Mouse (Mus musculus) left cerebral cortex, adult 11 months (tissue): Measurements from ENCODE around the gene Nr3c2.

ENCODE experiments used
- DNase-seq: peaks from one replicate; pipeline ENCODE4 v3.0.0; 2022; ENCODE audit warnings: low spot score

Nr3c2 gene

DNA sequence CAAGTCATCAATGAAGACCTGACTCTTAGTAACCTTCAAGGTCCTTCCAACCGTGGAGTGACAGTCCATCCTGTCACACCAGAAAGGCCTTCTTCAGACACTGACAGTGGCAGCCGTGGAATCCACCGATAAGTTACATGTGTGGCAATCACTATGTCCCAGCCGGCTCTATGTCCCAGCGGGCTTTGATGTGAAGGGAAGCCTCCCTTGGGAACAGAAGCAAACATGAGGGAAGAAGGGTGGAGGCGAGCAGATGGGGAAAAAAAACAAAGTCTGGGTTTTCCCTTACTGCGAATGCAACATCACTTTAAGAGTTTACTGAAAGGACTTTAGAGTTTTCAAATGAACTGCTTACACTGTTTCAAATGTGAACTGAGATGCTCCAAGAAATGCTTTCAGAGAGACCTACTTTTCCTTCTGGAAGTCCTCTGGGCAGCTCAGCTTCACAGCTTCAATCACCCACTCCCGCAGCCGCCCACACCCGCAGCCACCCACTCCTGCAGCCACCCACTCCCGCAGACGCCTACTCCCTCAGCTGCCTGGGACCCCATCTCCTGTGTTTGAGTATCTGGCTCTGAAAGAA is 273.9 kb downstream of the Nr3c2 start:
- DNase-seq: no peak

DNA sequence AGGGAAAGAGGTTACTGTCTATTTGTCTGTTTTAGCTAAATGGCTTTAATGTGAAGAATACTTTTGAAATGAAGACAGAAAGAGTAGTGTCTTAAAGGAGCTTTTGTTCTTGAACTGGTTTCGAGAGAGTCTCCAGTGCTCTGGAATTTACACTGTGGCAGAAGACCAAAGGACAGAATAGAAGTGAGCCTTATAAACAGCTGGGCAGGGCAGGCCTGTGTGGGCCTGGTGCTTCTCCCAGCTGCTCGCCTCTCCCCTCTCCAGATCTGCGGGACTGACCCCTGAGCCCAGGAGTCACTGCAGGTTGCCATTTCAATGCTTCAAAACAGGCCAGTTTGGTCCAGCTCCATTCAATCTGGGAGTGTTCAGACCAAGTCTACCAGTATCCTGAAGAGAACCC is 274.5 kb downstream of the Nr3c2 start:
- no peak for DNase-seq

DNA sequence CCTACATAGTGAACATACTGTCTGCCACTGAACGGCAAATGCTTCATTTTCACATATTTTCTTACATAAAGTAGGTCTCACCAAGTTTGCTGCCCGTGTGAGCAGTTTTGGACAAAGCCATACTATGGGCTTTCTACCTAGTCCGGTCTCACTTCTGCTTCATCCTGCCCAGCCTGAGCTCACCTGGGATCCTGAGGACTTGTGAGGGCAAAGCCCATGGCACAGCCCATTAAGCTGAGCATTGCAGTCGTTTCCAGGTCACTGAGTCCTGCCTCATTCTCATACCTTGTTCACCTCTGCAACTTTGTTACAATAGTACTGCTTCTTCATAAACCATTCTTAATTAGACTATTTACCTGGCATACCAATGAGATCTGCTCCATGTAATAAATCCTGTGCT is 276.2 kb downstream of the Nr3c2 start:
- DNase-seq: no peak

DNA sequence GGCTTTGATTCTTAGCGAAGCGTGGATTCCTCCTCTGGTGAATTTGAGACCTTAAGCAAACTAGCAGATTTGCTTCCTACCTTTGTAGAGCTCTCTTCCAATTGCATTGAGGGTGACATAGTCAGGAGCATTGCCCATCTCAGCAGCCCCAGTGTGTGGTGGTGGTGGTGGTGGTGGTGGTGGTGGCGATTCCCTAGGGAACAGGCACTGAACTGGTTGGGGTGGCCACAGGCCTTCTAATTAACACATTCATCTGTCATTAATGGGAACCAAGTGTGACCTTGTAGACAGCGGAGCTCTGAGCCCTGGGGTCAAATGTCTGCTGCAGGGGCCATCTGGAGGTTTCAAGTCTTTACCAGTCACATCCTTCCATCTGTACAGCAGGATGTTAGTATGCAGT is 277.1 kb downstream of the Nr3c2 start:
- DNase-seq: no peak

DNA sequence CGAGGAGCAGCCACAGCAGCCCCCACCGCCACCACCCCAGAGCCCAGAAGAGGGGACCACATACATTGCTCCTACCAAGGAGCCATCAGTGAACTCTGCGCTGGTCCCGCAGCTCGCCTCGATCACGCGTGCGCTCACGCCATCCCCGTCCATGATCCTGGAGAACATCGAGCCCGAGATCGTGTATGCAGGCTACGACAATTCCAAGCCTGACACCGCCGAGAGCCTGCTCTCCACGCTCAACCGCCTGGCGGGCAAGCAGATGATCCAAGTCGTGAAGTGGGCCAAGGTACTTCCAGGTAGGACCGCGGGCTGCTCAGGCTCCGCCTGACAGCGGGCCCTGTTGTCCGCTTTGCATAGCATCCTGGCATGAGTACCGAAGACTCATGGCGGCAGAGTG is 286.6 kb downstream of the Nr3c2 start:
- DNase-seq: no peak

DNA sequence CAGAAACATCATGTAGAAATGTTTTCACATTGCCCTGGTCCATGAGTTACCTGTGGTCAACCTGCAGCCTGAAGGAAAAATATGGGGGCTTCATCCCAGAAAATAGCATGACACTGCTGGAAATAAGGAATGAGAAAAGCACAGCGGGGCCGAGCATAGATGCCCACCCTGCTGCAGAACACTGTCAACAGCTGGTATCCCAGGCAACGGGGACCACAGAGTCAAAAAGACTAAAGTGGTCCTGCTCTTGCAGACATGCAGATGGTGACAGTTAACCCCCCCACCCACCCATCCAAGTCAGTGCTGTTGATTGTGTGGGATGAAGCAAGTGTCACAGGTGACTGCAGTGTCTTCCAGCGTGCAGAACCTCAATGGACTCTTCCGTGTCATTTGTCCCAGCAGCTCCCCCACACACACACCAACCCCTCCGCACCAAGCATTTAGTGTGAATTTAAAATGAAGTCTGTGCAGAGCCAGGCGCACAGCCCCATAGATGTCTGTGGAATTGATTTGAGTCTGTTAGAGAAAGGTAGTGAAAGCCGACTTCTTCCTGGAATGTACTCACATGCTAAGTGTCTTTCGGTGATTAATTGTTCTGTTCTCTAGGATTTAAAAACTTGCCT is 287.8 kb downstream of the Nr3c2 start:
- no peak for DNase-seq

DNA sequence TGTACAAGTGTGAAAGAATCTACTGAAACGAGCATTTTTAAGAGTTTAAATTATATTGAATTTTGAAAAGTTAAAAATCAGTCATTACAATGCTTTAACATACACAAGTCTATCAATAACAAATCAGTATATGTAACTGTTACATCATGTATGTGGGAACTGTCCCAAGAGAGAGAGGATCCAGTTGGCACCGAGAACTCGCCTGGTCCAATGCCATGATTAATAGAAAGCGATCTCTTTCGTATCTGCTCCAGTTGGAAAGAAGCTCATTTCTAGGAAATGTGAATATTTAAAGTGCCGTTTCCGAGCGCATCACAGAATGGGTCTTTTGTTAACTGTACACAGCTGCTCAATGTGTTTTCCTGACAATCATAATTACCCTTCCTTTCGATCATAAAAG is 288.5 kb downstream of the Nr3c2 start:
- no peak for DNase-seq

DNA sequence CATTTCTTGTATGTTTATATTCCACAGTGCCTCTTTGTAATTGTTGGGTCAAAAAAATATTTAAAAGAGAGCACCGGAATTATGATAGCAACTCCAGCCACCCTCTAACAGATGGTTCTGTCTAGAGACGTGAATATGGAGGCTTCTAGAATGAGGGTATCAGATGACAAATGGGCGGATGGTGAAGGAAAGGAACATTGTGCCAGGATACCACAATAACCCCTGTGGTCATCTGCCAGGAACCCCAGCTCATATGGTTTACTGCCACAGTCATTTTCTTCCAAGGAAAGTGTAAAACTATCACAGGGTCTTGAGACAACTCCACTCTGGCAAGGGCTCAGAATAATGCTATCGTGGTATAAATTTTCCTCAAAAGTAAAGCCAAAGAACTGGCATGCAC is 289.1 kb downstream of the Nr3c2 start:
- no peak for DNase-seq

DNA sequence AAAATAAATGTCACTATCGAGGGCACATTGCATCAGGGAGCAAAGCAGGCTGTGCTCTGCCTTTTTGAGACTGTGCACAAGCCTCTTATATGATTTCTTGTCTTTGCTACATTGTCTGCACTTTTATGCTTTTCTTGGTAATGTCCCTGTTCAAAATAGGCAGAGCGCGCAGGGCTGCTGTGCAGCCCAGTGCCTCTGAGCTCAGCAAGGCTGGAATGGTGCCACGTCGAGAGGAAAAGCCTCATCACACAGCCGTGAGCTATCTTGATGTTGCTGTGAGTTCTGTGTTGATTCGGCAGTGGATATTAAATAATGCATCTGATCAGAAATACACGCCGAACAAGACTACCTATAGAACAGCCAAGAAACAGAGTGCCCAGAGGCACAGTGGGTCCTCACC is 290.1 kb downstream of the Nr3c2 start:
- DNase-seq: no peak

DNA sequence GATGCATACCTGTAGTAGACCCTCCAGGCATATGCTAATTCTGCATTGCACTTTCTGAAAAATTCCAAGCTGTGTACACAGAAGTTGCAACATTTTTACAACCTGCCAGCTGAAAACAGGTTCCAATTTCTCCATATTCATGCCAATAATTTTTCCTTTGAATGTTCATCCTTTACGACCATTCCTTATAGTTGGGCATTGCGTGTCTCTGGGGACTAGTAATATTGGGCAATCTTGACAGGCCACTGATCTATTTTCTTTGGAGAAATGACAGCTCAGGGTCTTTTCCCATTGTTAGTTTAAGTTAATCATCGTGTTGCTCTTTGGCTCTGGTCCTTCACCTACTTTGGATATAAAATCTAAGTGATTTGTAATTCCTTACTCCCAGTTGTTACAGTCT is 291.2 kb downstream of the Nr3c2 start:
- DNase-seq: no peak

DNA sequence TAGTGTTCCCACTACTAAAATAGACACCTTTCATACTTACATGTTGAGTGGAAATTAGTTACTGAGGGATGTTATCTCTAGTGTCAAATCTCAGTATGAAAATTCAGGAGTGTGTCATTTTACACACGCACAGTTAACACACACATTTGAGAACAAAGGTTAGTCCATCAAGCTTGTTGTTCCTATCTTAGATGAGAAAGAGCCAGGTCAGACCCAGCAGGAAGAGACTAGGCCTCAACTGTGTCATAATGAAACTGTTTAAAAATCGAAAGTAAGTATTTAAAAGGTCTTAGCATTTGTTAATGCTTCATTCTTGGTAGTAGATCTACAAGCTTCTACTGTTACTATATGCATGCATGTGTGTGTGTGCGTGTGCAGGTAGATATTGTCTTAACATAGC is 310.1 kb downstream of the Nr3c2 start:
- DNase-seq: no peak

DNA sequence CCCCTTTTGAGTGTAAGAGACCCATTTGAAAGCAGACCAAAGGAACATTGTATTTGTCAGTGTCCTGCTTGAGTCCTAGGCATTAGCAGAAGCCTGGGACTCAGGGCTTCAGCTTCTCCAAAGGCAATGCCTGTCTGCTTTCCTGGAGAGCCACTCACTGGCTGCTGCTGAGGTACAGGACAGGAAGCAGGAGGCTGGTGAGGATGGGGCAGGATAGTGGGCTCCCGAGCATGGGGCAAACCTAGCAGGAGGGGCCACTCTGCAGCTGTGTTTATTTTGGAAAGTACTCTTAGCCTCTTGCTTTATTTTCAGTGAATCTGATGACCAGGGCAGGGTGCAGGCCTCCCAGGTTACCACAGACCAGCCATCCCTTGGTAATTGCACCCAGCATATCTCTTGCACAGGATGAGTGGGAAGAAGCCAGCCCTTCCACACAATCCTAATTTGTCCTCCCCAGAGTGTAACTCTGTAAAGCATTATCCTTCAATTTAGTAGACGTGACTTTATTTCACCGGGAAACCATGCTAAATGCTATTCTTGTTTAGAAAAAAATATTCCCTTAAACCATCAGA is 314.7 kb downstream of the Nr3c2 start:
- no peak for DNase-seq

DNA sequence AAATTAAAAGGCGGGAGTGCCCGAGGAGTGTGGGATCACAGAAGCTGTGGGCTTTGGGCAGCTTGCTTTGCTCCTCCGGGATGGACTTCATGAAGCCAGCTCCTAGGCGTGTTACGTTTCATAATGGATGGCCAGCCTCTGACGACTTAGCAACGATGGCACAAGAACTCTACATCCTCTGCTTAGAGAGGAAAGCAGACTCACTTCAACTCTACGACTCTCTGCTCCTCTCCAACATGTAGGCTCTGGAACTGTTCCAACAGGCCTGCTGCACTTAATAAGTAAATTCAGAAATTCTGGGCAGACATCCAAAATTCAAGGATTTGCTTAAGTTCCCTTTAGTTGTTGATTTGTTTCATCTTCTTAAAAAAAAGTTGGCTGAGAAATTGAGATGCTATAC is 315.4 kb downstream of the Nr3c2 start:
- DNase-seq: no peak

DNA sequence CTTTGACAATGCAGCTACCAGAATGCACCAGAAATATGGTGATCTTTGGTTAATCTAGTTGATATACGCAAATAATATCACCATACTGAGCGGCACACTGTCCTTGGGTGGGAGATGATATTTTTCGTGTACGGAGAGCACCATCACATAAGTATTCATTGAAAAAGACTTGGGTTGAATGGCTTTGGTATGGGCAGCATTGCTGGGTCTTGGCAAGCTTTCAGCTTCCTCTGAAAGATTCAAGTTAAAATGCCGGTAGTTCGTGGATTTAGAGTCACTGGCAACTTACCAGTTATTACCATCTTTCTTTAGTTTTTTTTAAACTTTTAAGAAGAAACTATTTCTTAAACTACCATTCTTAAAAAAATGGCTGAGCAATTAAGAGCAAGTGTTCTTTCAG is 315.9 kb downstream of the Nr3c2 start:
- DNase-seq: no peak

DNA sequence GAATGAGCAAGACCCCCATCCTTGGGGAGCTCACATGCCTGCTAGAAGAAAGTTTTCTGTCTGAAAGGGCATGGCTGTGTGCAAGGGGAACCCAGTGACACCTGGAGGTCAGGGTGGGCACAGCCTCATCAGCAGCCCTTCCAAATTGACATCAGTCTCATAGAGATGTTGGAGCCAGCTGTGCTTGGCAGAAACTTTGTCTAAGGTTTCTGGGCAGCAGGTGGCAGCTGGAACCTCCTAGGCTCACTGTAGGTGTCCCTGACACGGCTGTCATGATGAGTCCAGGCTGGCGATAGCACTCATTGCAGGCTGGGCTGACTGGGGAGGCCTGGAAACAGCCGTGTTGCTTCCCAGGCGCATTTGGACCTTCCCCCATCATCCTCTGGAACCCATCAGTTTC is 323.9 kb downstream of the Nr3c2 start:
- DNase-seq: no peak

DNA sequence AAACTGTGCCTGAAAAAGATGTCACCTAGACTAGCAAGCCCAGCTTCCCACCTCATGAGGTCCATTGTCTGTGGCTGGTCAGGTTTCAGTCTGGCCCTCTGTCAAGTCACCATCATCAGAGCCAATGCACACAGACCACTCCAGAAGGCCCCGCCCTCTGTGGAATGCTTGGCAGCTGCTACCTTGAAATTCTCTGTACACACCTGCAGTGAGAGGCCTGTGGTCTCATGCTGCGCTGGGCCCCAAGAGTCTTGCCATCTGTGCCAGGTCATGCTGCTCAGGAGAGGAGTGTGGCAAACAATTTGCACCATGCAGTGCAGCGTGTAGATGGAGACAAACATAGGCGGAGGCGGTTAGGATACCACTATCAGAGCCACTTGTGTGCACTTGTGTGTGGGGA is 328.5 kb downstream of the Nr3c2 start:
- no peak for DNase-seq

DNA sequence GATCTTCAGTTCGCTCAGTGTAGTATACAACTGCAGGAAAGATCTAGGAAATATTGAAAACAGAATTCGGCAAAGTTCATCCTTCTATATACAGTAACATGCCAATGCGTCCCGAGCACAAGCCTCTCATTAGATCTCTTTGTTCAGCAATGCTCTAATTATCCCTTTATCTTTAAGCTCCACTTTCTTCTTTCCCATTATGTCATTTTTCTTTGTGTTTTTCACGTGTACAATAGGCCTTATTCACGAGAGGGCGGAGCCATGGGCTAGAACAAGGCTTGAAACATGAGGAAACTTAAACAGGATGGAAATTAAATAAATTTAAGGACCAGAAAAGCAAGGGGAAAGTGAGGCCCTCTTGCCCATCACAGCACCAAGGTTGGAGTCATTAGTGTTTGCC is 329.4 kb downstream of the Nr3c2 start:
- DNase-seq: no peak

DNA sequence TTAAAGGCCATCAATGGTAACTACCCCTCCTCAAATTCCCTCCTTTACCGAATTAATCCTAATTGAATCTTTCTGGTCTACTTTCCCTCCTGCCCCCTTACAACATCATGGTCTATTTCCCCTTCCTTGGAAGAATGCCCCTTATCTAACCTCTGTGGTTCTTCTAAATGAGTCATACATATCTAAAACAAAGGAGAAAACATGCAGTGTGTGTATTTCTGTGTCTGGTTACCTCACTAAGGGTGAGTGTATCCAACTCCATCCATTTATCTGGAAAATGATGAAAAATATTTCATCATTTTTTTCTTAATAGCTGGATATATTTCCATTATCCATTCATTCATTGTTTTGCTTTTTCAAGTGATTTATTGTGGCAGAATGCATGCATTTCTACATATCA is 332.0 kb downstream of the Nr3c2 start:
- DNase-seq: no peak

DNA sequence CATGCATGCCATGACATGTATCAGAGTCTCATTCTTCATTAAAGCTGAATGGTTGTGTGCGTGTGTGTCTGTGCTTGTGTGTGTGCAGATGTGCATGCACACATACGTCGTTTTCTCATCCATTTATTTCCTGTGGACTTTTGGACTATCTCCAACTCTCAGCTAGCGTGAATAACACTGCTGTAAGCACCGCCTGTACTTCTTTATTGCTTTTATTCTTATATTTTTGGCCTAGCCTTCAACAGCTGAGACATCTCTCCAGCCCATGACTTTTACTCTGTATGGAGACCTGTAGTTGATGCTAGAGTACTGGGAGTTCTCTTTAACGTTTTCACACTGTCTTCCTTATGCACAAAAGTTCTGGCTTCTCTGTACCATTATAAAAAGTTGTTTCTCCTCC is 332.6 kb downstream of the Nr3c2 start:
- DNase-seq: no peak

DNA sequence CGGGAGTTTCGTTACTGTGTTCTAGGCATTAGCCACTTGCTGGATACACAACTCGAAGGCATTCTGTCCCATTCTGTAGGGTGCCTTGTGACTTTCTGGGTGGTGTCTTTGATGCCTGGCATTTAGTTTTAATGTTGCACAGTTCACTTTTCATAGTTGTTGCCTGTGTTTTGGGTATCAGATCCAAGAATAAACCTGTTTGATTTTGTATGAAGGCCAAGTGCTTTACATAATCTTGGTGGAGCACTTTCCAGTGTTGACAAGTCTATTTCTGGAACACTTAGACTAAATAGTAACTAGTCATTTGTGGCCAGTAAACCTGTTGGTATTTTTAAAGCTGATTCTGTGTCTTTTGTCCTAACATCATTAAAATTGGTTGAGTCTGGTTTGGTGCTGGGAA is 333.2 kb downstream of the Nr3c2 start:
- DNase-seq: no peak

DNA sequence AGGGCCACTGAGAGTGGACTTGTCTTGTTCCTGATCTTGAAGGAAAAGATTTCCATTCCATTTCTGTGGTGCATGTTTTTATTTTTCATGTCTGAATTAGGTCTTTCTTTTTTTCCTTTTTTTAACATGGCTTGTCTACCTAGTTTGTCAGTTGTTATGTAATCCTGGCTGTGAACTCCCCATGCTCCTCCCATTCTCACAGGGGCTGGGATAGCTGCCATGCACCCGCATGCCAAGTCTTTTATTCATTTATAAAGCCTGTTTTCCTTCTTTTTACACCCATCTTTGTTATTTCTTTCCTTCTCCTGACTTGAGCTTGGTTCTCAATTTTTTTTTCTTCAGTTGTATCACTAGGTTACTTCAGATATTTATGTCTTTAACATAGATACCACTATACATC is 337.5 kb downstream of the Nr3c2 start:
- DNase-seq: no peak

DNA sequence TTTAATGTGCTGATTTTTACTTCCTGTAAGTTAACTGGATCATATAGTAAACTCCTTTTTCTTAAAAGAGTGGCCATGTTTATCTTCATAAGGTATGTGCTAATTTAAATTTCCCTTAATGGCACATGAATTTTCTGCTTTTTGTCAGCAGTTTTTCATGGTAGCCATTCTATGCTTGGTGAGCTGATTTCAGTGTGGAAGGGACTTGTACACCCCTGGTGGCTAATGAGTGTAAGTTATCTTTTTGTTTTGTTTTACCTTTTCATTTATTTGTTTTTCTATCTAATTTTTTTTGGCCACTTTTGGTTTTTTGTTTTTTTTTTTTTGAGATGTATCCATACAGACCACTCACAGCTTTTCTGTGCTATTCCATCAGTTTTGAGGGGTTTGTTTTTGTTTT is 340.2 kb downstream of the Nr3c2 start:
- no peak for DNase-seq

DNA sequence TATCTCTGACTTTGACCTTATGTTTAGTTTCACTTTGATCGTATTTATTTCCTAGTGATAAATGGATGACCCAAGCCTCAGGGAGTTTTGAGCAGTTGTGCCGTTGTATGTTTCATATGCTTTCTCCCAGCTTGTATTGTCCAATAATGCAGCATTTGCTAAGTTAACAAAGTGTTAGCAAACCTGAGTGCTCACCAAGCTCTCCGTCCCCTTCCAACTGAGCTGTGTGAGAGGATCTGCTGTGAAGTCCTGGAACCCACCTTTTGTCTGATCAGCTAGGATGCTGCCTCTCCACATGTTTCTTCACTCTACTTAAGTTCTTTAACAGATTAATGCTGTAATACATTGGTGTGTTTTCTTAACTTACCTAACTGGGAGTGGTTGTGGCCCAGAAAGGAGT is 342.1 kb downstream of the Nr3c2 start:
- no peak for DNase-seq

DNA sequence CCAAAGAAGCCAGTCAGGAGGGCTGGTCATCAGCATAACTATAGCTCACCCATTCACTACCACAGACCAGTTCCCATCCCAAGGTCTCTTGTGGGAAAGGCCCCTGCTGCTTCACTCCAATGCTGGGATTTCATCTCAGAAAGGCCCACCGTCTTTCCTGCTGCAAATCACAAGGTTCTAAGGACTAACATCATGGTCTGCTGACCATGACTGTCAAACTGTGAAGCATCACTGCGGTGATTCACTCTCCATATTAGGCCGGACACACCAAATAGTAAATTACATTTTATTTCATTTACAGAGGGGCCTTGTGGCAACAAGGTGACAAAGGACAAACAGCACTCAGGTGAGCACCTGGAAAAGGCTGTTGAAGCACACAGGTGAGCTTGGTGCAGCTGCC is 350.9 kb downstream of the Nr3c2 start:
- no peak for DNase-seq
